Mouse (Mus musculus) T-helper 17 cell (primary cell): Measurements from ENCODE around the gene Slc22a21.
"Not testable (repeated sequence)": the region's sequence is repeated elsewhere in the genome, so short reads cannot be mapped to it uniquely, and the experiment has no call there.

Experiments used
- in situ Hi-C, 2 experiments: fragments of 300-600 bp; cut with MboI, MseI; formaldehyde crosslinking; loops; 1 replicate in 1 of 2; 2 replicates in 1 of 2; pipeline ENCODE4 v1.15.1; 2025; ENCODE audit warnings: high pct_unique_total_duplicates in 2 of 2

Slc22a21 gene

GRCm38 (mm10) chr11:53979788-53980621 lies at the start of gene Slc22a21:
Gene Slc22a21 (minus strand): TSS chr11:53980332.
- in situ Hi-C loops, result no loop called here

DNA sequence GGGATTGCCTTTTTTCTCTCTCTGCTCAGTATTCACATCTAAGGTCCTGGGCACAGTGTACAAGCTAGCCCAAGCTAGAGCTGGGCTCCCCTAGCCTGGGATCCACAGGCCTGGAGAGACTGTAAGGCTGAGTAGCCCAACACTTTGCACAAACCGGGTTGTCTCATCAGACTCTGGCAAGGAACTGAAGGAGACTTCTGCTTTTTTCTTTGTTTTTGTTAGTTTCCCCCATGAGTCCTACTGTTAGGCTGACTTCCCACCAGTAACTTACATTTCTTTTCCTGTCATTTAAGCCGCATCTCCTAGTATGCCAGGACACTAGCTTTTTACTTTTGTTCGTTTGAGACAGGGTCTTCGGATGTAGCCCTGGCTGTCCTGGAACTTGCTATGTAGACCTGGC lies 48.9 kb upstream of the Slc22a21 start:
- in situ Hi-C loops, result no loop called here

- in situ Hi-C loops, result no loop called here
These were observed 48.2 kb upstream of the Slc22a21 start, which contains the start of gene Slc22a4 for GRCm38 (mm10) chr11:54028044-54028951. Gene Slc22a4 (minus strand): TSS chr11:54028090.

GRCm38 (mm10) chr11:54027131-54028043 lies 47.3 kb upstream of the Slc22a21 start:
- in situ Hi-C loops, result no loop called here

DNA sequence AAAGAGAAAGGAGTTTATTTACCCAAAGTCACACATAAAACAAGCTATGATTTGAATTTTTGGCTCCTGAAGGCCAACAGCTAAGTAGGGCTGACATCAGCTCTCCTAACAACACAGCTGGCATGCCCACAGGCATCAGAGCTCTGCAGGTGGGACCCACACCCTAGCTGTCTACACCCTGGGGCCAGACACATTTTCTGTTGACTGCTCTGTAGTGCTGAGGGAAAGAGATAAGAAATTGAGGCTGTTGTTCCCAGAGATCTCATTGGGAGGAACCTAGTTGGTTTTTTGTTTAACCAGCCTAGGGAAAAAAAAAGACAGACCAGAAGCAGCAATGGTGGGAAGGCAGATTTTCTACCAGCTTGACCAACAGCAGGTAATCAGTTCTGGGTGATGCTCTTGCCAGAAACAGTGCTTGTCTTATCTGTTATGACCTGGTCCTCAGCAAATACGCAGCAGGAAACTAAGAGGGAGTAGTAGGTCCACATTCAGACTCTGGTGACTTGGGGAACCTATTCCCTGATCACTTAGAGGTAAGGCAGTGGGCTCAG lies 46.4 kb upstream of the Slc22a21 start:
- in situ Hi-C loops, result no loop called here

- in situ Hi-C loops, result no loop called here
These were observed 41.4 kb upstream of the Slc22a21 start for GRCm38 (mm10) chr11:54021396-54022093.

- in situ Hi-C loops, result no loop called here
These were observed 39.0 kb upstream of the Slc22a21 start for GRCm38 (mm10) chr11:54018893-54019732.

DNA sequence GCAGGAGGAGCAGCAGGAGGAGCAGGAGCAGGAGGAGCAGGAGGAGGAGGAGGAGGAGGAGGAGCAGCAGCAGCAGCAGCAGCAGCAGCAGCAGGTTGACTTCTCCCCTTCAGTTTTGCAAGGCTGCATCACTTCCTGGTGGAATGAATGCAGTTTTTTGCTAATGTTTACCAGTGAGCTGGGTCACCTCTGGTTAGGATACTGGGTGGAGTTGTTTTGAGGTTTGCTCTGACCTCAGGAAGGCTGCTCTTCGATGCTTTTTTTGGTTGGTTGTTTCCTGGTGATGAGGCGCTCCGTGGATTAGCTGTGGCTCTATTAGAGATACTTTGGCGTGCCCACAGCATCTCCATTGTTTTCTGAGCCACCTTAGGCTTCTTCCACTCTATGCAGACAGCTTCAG lies 37.5 kb upstream of the Slc22a21 start:
- in situ Hi-C loops, result no loop called here

DNA sequence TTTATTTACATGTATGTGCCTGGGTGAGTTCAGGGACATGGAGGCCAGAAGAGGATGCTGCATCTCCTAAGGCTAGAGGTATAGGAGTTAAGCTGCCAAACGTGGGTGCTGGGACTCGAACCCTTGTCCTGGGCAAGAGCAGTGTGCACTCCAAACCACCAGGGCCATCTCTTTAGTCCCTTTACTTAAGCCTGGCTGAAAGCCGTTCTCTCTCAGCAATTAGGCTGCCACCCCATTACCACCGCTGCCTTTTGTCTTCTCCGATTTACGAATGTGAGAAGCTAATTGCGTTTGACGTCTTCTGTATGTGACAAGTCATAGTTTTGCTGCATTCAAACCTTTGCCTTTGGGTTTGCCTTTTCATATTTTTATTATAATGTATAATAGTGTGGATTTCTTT lies 35.9 kb upstream of the Slc22a21 start:
- in situ Hi-C loops, result no loop called here

DNA sequence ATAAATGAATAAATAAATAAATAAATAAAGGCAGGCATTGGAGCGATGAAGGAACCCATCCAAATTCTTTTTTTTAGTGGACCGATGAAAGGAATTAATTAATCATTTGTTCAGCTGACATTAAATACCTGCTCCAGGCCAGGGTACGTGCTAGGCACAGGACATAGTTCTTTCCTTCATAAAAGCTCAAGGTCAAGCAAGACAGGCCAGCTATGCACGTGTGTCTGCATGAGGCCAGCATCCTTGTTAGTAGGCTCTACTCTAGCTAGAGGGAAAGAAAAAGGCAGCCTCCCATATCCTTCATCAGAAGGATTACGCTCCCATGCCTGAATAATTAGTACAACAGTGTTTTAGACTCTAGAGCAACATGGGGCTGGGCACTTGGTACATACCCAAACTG lies 32.8 kb upstream of the Slc22a21 start:
- in situ Hi-C loops, result no loop called here

DNA sequence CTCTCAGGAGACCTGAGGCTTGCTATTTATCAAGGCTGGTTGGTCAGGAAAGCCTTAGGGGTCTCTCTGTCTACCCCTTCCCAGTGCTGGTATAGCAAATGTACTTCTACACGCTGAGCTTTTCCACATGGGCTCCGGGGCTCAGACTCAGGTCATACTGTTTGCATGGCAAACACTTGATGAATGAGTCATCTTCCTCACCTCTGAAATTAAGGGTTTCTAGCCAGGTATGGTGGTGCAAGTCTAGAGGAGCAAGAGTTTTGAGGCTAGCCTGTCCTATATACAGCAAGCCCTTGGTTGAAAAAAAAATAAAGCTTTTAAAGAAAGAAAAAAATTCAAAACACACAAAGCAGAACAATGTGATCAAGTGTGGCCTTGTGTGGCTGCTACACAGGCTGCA lies 31.1 kb upstream of the Slc22a21 start:
- in situ Hi-C loops, result no loop called here

DNA sequence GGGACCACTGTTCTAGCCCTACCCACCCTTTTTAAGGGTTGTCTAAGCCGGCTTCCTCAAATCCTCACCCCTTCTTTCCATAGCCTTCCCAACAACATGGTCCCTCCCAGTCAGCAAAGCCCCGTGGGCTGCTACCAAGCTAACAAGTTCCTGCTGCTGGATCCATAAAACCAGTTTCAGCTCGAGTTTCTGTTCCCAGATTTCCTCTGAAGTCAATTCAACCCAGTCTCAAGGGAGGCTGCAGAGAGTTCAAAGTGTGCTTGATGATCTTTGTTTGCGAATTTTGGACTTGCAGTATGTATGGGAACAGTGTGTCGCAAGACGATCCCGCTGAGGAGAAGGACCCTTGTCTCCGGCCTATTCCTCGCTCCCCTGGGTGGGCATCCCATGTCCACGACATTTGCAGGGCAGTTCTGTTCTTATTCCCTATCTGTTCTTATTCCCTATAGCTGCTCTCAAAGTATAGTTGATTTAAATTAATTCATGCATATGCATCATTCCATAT lies 28.3 kb upstream of the Slc22a21 start:
- in situ Hi-C loops, result no loop called here

DNA sequence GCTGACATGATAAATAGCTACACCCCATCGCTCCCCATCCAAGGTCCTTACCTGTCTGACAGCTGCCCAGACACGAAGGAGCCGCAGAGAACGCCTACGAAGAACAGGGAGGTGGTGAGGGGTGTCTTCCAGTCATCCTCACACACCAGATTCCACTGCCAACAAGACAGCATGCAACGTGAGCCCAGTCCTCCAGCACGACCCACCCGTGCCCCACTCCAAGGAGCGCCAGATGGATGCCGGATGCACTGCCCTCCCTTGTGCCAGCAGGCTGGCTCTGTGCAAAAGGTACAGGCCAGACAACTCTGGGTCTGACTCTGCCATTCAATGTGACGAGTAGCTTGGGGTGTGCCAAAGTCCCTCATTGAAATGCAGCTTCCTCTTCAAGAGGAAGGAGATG lies 27.6 kb upstream of the Slc22a21 start:
- in situ Hi-C loops, result no loop called here

GRCm38 (mm10) chr11:54006901-54007300 lies 26.8 kb upstream of the Slc22a21 start:
- in situ Hi-C loops, result no loop called here

DNA sequence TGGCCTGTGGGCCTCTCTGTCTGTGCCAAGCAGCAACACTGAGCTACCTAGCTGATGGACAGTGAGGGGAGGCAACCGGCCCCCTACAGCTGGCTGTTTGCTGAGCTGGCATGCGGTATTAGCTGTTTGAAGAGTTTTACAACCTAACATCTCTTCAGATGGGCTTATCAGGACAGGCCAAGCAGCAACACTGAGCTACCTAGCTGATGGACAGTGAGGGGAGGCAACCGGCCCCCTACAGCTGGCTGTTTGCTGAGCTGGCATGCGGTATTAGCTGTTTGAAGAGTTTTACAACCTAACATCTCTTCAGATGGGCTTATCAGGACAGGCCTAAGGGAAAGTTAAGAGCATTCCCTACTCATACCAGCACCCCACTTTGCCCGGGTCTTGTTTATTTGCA lies 26.2 kb upstream of the Slc22a21 start:
- in situ Hi-C loops, result not testable (repeated sequence)

DNA sequence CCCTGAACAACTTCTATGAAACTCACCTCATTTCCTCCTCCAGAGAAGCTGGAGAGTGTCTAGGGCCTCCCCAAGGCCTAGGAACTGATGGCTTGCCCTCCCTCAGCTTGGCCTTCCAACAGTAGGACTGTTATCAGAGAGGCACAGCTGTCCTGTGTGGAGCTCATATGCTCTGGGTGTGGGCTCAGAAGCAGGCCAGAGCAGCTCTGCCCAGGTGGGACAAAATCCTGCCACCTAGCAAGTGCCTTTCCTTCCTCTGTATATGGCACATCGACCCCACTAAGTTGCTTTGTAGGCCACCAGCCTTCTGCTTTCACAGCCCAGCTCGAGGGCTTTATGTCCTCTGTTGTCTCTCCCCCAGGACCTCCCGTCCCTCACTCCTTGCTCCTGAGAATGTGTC lies 24.6 kb upstream of the Slc22a21 start:
- in situ Hi-C loops, result loop anchor here (5.0 kb wide), 2 partner anchors 53 to 248 kb away; no protein-coding TSS in a partner anchor

DNA sequence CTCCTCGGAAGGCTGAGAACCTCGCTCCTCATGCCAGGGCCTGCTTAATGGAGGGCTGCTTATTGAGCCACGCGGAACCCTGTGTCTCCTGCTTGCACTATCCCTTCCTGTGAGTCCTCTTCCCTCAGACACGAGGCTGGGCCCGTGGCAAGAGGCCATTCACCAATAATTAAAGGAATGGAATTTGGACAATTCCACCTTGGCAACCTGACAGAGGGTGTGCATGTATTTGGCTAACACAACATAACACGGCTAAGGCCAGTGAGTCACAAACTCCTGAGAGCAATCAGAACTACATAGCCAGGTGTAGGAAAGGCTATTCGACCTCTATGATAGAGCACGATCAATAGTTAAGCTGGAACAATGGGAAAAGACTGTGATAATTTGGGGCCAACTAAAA lies 24.1 kb upstream of the Slc22a21 start:
- in situ Hi-C loops, result loop anchor here (5.0 kb wide), 2 partner anchors 53 to 248 kb away; no protein-coding TSS in a partner anchor

GRCm38 (mm10) chr11:54002761-54003717 lies 22.9 kb upstream of the Slc22a21 start:
- in situ Hi-C loops, result loop anchor here (5.0 kb wide), 2 partner anchors 54 to 249 kb away; no protein-coding TSS in a partner anchor
